Mouse (Mus musculus) lung, adult 2 months (tissue): ENCODE data around the gene Zfp560. TPM values are rescaled to one million over a fixed set of nuclear protein-coding genes. Genes with fewer than 3 reads are reported as not detected.
"Not testable (repeated sequence)": the region's sequence is repeated elsewhere in the genome, so short reads cannot be mapped to it uniquely, and the experiment has no call there.

ENCODE experiments used
- DNase-seq: peaks from one replicate; pipeline ENCODE4 v3.0.0; 2022
- H3K4me1 ChIP-seq: fragments of 200-500 bp; 2 replicates; pipeline ENCODE4 v1.6.1; 2011; ENCODE audit warnings: low read length; ENCODE audit not compliant: control insufficient read depth, insufficient read depth
- H3K4me3 ChIP-seq: fragments of 200-500 bp; replicated peaks from 2 replicates; pipeline ENCODE3; 2011; ENCODE audit warnings: low read depth, mild to moderate bottlenecking, control low read depth, low read length; ENCODE audit errors: extremely low read depth
- CTCF ChIP-seq: fragments of 200-500 bp; IDR thresholded peaks from 2 replicates; pipeline ENCODE4 v1.5.1; 2011; ENCODE audit warnings: mild to moderate bottlenecking, low read length, control low read depth; ENCODE audit not compliant: insufficient read depth
- POLR2A ChIP-seq: fragments of 200-500 bp; IDR thresholded peaks from 2 replicates; pipeline ENCODE4 v1.6.1; 2011; ENCODE audit warnings: low read depth, mild to moderate bottlenecking, control low read depth, low read length, borderline replicate concordance; ENCODE audit errors: extremely low read depth
- WGBS: fragments of 180-500 bp; shearing (Covaris S2); methylation state at CpG from one replicate; pipeline ENCODE4 v1.1.7; 2018; 5-methylcytosine and 5-hydroxymethylcytosine counted together
- polyA plus RNA-seq: library from polyadenylated mRNA; depleted of rRNA; stranded (reverse); fragments of >200 nt; gene quantifications from 2 replicates; pipeline ENCODE4 v1.2.3, GENCODE M21; 2012; rRNA removed

The Zfp560 gene
- polyA plus RNA-seq, 1 experiment: 5.4 TPM

DNA sequence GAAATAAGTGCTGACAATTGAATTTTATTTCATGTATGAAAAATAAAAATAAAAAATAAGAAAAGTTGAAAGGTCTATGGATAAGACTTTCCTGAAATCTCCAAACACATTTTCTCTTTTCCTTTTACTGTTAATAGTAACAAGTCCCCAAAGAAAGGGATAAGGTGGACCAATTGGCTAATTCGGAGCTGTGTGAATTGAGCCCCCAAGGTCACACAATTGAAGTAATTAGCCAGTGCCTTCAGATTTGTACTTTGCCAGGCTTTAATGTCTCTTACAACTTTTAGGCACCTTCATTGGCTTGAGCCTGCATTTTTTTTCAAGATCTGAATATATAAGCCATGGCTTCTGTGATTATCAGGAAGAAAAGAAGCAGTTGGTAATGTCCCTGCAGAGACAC is 86.7 kb downstream of the Zfp560 start, which contains the start of gene Olfr873:
Olfr873 (plus strand) TSS at position 301 of the 400 bp plus-strand sequence.
- H3K4me3 ChIP-seq: no peak within 1 kb of the TSS
- DNase-seq: no peak
- WGBS: 84% methylated on average over 1 of the region's 1 CpGs
- TF ChIP-seq CTCF (no peak), POLR2A (no peak)
- H3K4me1 ChIP-seq: no peaks in the 10 kb centered on the region

DNA sequence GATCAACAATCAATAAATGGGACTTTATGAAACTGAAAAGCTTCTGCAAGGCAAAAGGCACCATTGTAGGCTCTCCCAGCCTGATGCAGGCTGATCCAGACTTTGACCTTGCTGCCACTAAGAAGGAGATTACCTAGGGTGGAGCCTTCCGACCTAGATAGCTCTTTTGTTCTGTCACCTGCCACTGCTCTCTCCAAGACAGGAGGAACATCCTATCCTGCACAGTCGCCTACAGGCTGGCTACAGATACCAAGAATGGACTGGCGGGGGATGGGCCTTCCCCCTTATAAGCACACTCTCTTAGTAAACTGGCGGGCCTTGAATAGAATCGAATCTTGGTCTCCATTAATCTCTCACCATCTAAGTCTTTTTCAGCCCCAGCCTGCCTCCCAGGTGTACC is 89.4 kb downstream of the Zfp560 start:
- 79% methylated on average over 5 of the region's 5 CpGs for WGBS

More for the DNA sequence above, 89.4 kb downstream of the Zfp560 start:
- H3K4me3 ChIP-seq, DNase-seq, H3K4me1 ChIP-seq: not testable (repeated sequence)

Other genes starting within 250 kb of the Zfp560 start
- not detected in 2 replicates for gene Olfr870, start 211.1 kb downstream of the Zfp560 start, polyA plus RNA-seq
- not detected in 2 replicates for gene Olfr871, start 173.0 kb downstream of the Zfp560 start, polyA plus RNA-seq
- not detected in 2 replicates for gene Olfr872, start 148.1 kb downstream of the Zfp560 start, polyA plus RNA-seq
- gene Olfr39, start 102.8 kb downstream of the Zfp560 start, polyA plus RNA-seq: not detected in 2 replicates
- gene Olfr873, start 86.6 kb downstream of the Zfp560 start, polyA plus RNA-seq: not detected in 2 replicates
- gene Olfr18, start 49.1 kb downstream of the Zfp560 start, polyA plus RNA-seq: not detected in 2 replicates
- gene Zfp26, start 75.0 kb upstream of the Zfp560 start, polyA plus RNA-seq: 1.5 and 2.8 TPM in 2 replicates
- 4.6 and 5.0 TPM in 2 replicates for gene Zfp426, start 107.6 kb upstream of the Zfp560 start, polyA plus RNA-seq
- gene Zfp266, start 136.2 kb upstream of the Zfp560 start, polyA plus RNA-seq: 6.6 and 8.9 TPM in 2 replicates
- gene Zfp846, start 196.1 kb upstream of the Zfp560 start, polyA plus RNA-seq: 1.7 and 2.6 TPM in 2 replicates